ENCODE assay signal across 19 mouse cellular contexts in genomic region chr7:144055188-144055587, GRCm38 (mm10). TPM values are rescaled to one million over a fixed set of nuclear protein-coding genes. Genes with fewer than 3 reads are reported as not detected.
DNase-seq lines count a peak whose midpoint lies in the region; ATAC-seq and TF ChIP-seq lines count a peak whose summit lies in the region.
"Had no signal": no experiment of that assay in that cellular context is flagged by ENCODE, and none has a peak within 500 bp of the region (broad histone marks: within the 10 kb centered on the region; RNA-seq: fewer than 3 reads in every experiment).

No protein-coding gene starts in this region.

- peaks cover 26% of the 10 kb centered on the region for H3K4me1 ChIP-seq in heart, embryonic 13.5 days
- H3K4me1 ChIP-seq in kidney, adult 2 months (ENCODE audit: control insufficient read depth, insufficient read depth, low read length) = peaks cover 2% of the 10 kb centered on the region; the same call in 1 of the 2 replicates

- TF ChIP-seq CTCF in kidney, adult 2 months (conservative IDR thresholded peaks at IDR 0.05; ENCODE audit: insufficient read depth, insufficient read length, low read depth, low read length) = no peak
- no peak for TF ChIP-seq CTCF in Patski (IDR thresholded peaks at IDR 0.05)

- no peak overlapping the region for H3K4me3 ChIP-seq in heart, embryonic 13.5 days
- H3K4me3 ChIP-seq in kidney, adult 2 months (ENCODE audit: insufficient read depth, low read depth, low read length) = no peak overlapping the region
- H3K4me3 ChIP-seq: embryonic facial prominence, embryonic 13.5 days; forebrain, embryonic 10.5 days; limb, embryonic 13.5 days; midbrain, embryonic 13.5 days; myocyte; neural tube, embryonic 15.5 days had no signal

- in situ Hi-C loops in Patski (cut with MboI; ENCODE audit: low pct_unique_long_range_greater_than_20kb) = no loop called here

- H3K9me3 ChIP-seq in heart, embryonic 13.5 days = no peaks in the 10 kb centered on the region
- H3K9me3 ChIP-seq: embryonic facial prominence, embryonic 13.5 days; forebrain, embryonic 10.5 days; limb, embryonic 13.5 days; midbrain, embryonic 13.5 days; neural tube, embryonic 15.5 days had no signal

- 48% methylated on average over 6 of the region's 6 CpGs for WGBS in heart, embryonic 13.5 days
- 55% methylated on average over 6 of the region's 6 CpGs for WGBS in kidney, adult 2 months

- H3K4me2 ChIP-seq in heart, embryonic 13.5 days = peak overlapping the region; percentile 36; the same call in 1 of the 2 replicates
- H3K4me2 ChIP-seq: embryonic facial prominence, embryonic 13.5 days; limb, embryonic 13.5 days; midbrain, embryonic 13.5 days; neural tube, embryonic 15.5 days had no signal

- DNase-seq in heart, adult 18-20 months = no peak
- peak; percentile 34 for DNase-seq in kidney, adult 2 months
- no peak for DNase-seq in kidney, adult 11 months
- no peak for DNase-seq in Patski (ENCODE audit: low read depth, low spot score)
- peak; percentile 40 for DNase-seq in kidney, postnatal 14 days
- DNase-seq: cerebellum, adult 9-10 months; gastrocnemius, postnatal 10 days; thymus, postnatal 36 days had no signal

- no peaks in the 10 kb centered on the region for H3K36me3 ChIP-seq in heart, embryonic 13.5 days
- no peaks in the 10 kb centered on the region for H3K36me3 ChIP-seq in kidney, adult 2 months (ENCODE audit: control insufficient read depth, insufficient read depth, low read length)
- H3K36me3 ChIP-seq: embryonic facial prominence, embryonic 13.5 days; forebrain, embryonic 10.5 days; limb, embryonic 13.5 days; midbrain, embryonic 13.5 days; neural tube, embryonic 15.5 days had no signal

- no peak overlapping the region for H3K9ac ChIP-seq in heart, embryonic 13.5 days
- H3K9ac ChIP-seq: embryonic facial prominence, embryonic 13.5 days; limb, embryonic 13.5 days; liver, embryonic 14.5 days; midbrain, embryonic 13.5 days; neural tube, embryonic 15.5 days had no signal

- ATAC-seq in heart, embryonic 13.5 days (ENCODE audit: extremely low read depth, insufficient number of reproducible peaks, low FRiP score, low TSS enrichment) = no peak
- ATAC-seq in Patski = peak; percentile 86
- ATAC-seq in monocyte, adult 5-6 weeks (replicated peaks; ENCODE audit: insufficient number of reproducible peaks, low FRiP score, low TSS enrichment, poor library complexity, severe bottlenecking) = no peak
- ATAC-seq in erythroblast, adult 5-6 weeks (replicated peaks; ENCODE audit: low FRiP score, poor library complexity, severe bottlenecking) = no peak
- ATAC-seq: inflammation-experienced regulatory T-cells, adult 6 months; midbrain, embryonic 13.5 days had no signal

- CTCF ChIA-PET in Patski (lab: Charles Lee) = interaction anchor here (0.7 to 6.6 kb wide), 11 partner anchors 10 to 228 kb away, joined by 3 to 33 read pairs (median 5); no protein-coding TSS in a partner anchor

- 0 out of 2 replicates have a peak overlapping the region, but pooled peaks have one; percentile 10 for H3K27ac ChIP-seq in heart, embryonic 13.5 days (replicated peaks)
- no peak overlapping the region for H3K27ac ChIP-seq in kidney, adult 2 months (ENCODE audit: insufficient read depth, low read depth, low read length)
- H3K27ac ChIP-seq: embryonic facial prominence, embryonic 13.5 days; forebrain, embryonic 10.5 days; limb, embryonic 13.5 days; liver, embryonic 14.5 days; midbrain, embryonic 13.5 days; neural tube, embryonic 15.5 days had no signal

- POLR2A ChIA-PET in Patski (lab: Charles Lee) = interaction anchor here (0.8 kb wide), 1 partner anchor 18 kb away, joined by 3 read pairs; no protein-coding TSS in a partner anchor

- no peak for TF ChIP-seq POLR2A in kidney, adult 2 months (IDR thresholded peaks at IDR 0.05; ENCODE audit: low read depth, low read length)

- peaks cover 4% of the 10 kb centered on the region; the same call in 1 of the 2 replicates for H3K27me3 ChIP-seq in heart, embryonic 13.5 days (replicated peaks)
- no peaks in the 10 kb centered on the region for H3K27me3 ChIP-seq in kidney, adult 2 months (replicated peaks; ENCODE audit: control insufficient read depth, insufficient read depth, low read length)
- no peaks in the 10 kb centered on the region for H3K27me3 ChIP-seq in Patski
- H3K27me3 ChIP-seq: embryonic facial prominence, embryonic 13.5 days; limb, embryonic 13.5 days; midbrain, embryonic 13.5 days had no signal

RNA-seq across cellular contexts. Expression of gene Shank2, which starts 53.5 kb away (rescaled TPM):
- polyA plus RNA-seq in heart, embryonic 13.5 days (2015; fragmentation: Nextera tagmentation; extraction: Ambion mirVana) = 0.15 and 0.37 TPM in 2 replicates
- under 1 TPM; 0.20 to 0.41 TPM for total RNA-seq in heart, adult 18-20 months (2021)
- polyA plus RNA-seq in kidney, adult 2 months (2012; rRNA removed) = 16.1 and 17.1 TPM in 2 replicates
- polyA plus RNA-seq in Patski (2021) = 7.4 TPM
- 0.10 TPM in 1 of 3 replicates, not detected in the others for total RNA-seq in monocyte, adult 5-6 weeks (2017)
- not detected in 2 replicates for total RNA-seq in erythroblast, adult 5-6 weeks (2015; ENCODE audit: low replicate concordance)
- total RNA-seq in erythroblast, adult 5-6 weeks (2017; ENCODE audit: low replicate concordance) = not detected in 2 replicates
- polyA plus RNA-seq: inflammation-experienced regulatory T-cells, adult 6 months had no signal

Comparison
In these comparisons a context has a peak if more than half of its experiments do, and no peak if none do; other contexts are left out.
1. DNase-seq: peak in kidney, adult 2 months (single experiment) and kidney, postnatal 14 days (single experiment); none in heart, adult 18-20 months (0 of 2), kidney, adult 11 months (single experiment) and Patski (single experiment).